Mouse (Mus musculus) intestine, embryonic 16.5 days (tissue): Measurements from ENCODE around the gene Tceal3. TPM values are rescaled to one million over a fixed set of nuclear protein-coding genes. Genes with fewer than 3 reads are reported as not detected.
"Not testable (repeated sequence)": the region's sequence is repeated elsewhere in the genome, so short reads cannot be mapped to it uniquely, and the experiment has no call there.

ENCODE experiments used
- ATAC-seq: fragments of 200-750 bp; cut with Nextera tagmentation; 2 replicates; pipeline ENCODE4 v1.8.0; 2017; ENCODE audit warnings: moderate TSS enrichment, moderate library complexity
- H3K27ac ChIP-seq: fragments of 300-500 bp; sonication (generic); 2 replicates; pipeline ENCODE4 v1.5.1; 2014; ENCODE audit warnings: mild to moderate bottlenecking, low read length
- H3K27me3 ChIP-seq: fragments of 300-500 bp; sonication (generic); replicated peaks from 2 replicates; pipeline ENCODE4 v1.6.1; 2014; ENCODE audit warnings: low read length, control low read depth, mixed read lengths; ENCODE audit not compliant: control insufficient read depth, insufficient read depth
- H3K36me3 ChIP-seq: fragments of 300-500 bp; sonication (generic); 2 replicates; pipeline ENCODE4 v1.6.1; 2014; ENCODE audit warnings: low read length, control low read depth; ENCODE audit not compliant: control insufficient read depth, insufficient read depth
- H3K4me1 ChIP-seq: fragments of 300-500 bp; sonication (generic); 2 replicates; pipeline ENCODE4 v1.6.1; 2014; ENCODE audit warnings: low read length, control low read depth, mixed read lengths; ENCODE audit not compliant: control insufficient read depth, insufficient read depth
- H3K4me2 ChIP-seq: fragments of 300-500 bp; sonication (generic); 2 replicates; pipeline ENCODE4 v1.6.1; 2014; ENCODE audit warnings: low read depth, low read length, control low read depth
- H3K4me3 ChIP-seq: fragments of 300-500 bp; sonication (generic); 2 replicates; pipeline ENCODE4 v1.5.1; 2014; ENCODE audit warnings: mild to moderate bottlenecking, low read length
- H3K9ac ChIP-seq: fragments of 300-500 bp; sonication (generic); 2 replicates; pipeline ENCODE4 v1.6.1; 2014; ENCODE audit warnings: low read depth, low read length
- H3K9me3 ChIP-seq: fragments of 300-500 bp; sonication (generic); 2 replicates; pipeline ENCODE4 v1.6.1; 2016; ENCODE audit warnings: low read length, control low read depth; ENCODE audit not compliant: control insufficient read depth
- WGBS: fragments of 180-500 bp; shearing (Covaris S2); extraction: QIAGEN DNeasy Blood & Tissue Kit; methylation state at CpG from one replicate; pipeline ENCODE4 v1.1.7; 2014; 5-methylcytosine and 5-hydroxymethylcytosine counted together
- polyA plus RNA-seq: library from polyadenylated mRNA; unstranded; fragments of >200 nt; fragmentation: Nextera tagmentation; extraction: Ambion mirVana; gene quantifications from 2 replicates; pipeline ENCODE4 v1.2.1, GENCODE M21; 2015

Tceal3 gene
- polyA plus RNA-seq, 1 experiment from 2014 or later = 5.9 TPM

DNA sequence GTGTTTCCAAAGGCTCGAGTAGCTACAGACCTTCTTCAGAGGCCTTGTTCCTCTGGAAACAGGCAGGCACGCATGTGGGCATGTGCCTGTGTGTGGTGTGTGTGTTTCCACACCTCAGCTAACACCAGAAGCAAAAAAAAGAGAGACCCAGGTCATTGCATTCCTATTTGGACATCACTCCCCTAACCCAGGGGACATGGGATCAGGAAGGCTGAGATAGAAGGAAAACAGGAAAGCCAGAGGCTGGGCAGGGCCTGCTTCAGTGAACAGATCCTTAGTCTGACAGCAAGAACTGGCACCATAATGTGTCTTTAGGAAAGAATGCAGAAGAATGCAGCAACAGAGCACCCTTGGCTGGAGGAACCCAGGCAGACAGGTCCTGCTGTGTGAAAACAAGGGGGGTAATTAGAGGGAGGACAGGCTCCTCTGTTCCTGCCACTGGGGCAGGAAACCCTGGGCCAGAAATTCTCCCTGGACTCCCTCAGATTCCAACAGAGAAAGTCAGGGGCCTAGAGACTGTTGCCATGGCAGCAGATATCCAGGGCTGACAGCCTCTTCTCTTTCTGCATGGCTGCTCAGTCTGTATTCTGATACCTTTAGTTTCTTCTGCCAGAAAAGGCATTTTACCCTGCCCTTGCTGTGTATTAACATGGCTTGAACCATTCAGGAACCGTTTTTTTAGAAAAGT lies 101.1 kb downstream of the Tceal3 start:
- not testable (repeated sequence) for H3K27ac ChIP-seq, H3K36me3 ChIP-seq, H3K9me3 ChIP-seq, H3K4me2 ChIP-seq, H3K27me3 ChIP-seq, H3K4me1 ChIP-seq, H3K4me3 ChIP-seq, ATAC-seq, H3K9ac ChIP-seq
- WGBS = 66% methylated on average over 3 of the region's 3 CpGs

DNA sequence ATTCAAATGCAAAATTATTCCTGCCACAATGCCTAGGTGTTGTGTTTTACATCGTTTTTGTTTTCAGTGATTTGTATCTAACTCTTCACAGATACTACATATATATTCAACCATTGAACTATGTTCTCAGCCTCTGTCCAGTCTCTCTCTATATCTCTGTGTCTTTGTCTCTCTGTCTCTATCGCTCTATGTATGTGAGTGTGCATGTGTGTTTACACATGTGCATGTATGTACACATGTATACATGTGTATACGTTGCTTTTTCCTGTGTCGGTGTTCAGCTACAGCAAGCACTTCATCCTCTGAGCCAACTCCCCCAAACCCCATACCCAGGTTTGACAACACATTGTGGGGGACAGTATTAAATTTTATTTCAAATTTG lies 101.6 kb downstream of the Tceal3 start:
- 83% methylated on average over 4 of the region's 4 CpGs for WGBS
- H3K9ac ChIP-seq = no peak overlapping the region
- H3K36me3 ChIP-seq = no peaks in the 10 kb centered on the region
- ATAC-seq = no peak
- no peaks in the 10 kb centered on the region for H3K27me3 ChIP-seq
- no peak overlapping the region for H3K4me3 ChIP-seq
- H3K27ac ChIP-seq = no peak overlapping the region
- no peaks in the 10 kb centered on the region for H3K9me3 ChIP-seq
- H3K4me2 ChIP-seq = no peak overlapping the region
- no peaks in the 10 kb centered on the region for H3K4me1 ChIP-seq

DNA sequence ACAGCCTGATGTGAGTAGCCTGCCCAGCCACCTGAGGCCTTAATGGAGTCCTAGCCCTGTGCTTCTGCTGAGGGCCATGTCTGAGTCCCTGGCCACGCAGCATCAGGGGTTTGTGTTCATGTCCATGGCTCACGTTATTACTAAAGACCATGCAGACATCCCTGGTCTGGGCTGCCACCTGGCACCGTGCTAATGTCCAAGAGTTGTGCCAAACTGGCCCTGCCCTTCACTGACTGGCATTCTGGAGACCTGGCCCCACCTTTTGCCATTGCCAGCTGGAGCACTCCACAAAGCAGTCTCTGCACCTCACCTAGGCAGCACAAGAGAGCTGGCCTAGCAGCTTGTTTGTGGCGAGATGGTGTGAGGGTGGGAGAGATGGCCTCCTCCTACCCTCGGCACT lies 102.6 kb downstream of the Tceal3 start:
- ATAC-seq = no peak
- no peak overlapping the region for H3K4me3 ChIP-seq
- H3K36me3 ChIP-seq = no peaks in the 10 kb centered on the region
- H3K27ac ChIP-seq = no peak overlapping the region
- no peak overlapping the region for H3K9ac ChIP-seq
- no peaks in the 10 kb centered on the region for H3K27me3 ChIP-seq
- H3K4me1 ChIP-seq = no peaks in the 10 kb centered on the region
- H3K4me2 ChIP-seq = no peak overlapping the region
- WGBS = 82% methylated on average over 5 of the region's 5 CpGs
- H3K9me3 ChIP-seq = no peaks in the 10 kb centered on the region

DNA sequence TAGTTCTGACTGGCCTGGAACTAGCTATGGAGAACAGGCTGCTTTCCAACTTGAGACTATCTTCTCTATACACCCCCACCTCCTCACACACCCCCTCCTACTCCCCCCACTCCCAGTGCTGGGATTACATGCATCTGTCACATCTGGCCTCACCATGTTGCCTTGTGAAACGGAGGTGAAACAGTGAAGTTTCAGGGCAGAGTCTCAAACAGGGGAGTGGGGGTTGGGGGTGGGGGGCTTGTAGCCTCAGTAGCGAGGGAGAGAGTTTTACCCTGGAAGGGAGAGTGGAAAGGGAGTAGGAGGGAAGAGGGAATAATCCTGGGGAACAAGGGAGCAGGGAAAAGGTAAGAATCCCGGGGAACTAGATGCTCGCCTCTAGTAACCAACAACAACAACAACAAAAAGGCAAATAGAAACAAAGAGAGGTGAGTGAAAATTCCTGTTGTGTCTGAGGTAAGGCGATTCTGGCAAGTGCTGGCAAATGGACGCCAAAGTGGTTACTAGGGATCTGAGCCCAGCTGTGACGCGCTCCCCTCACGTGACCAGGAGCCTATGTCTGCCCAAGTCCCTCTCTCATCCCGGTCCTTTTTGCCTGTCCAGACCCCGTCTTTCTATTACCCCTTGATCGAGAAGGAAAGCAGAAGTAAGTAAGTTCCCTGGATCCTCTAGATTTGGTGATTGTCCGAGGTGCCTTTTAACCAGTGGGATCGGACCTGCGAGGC lies 117.0 kb downstream of the Tceal3 start, which contains the start of gene Tceal1:
TSS of gene Tceal1 (plus strand) at position 537 of the 722 bp plus-strand sequence.
- Histone ChIP-seq H3K4me1 (no peaks in the 10 kb centered on the region), H3K9ac (peak within 1 kb of the TSS; percentile 72), H3K36me3 (no peaks in the 10 kb centered on the region), H3K9me3 (no peaks in the 10 kb centered on the region), H3K27me3 (no peaks in the 10 kb centered on the region), H3K4me2 (peak within 1 kb of the TSS; percentile 59), H3K27ac (peak within 1 kb of the TSS; percentile 65), H3K4me3 (peak within 1 kb of the TSS; percentile 56)
- whole genome bisulfite sequencing = 17% methylated on average over 15 of the region's 15 CpGs
- peak; percentile 93 for ATAC-seq

DNA sequence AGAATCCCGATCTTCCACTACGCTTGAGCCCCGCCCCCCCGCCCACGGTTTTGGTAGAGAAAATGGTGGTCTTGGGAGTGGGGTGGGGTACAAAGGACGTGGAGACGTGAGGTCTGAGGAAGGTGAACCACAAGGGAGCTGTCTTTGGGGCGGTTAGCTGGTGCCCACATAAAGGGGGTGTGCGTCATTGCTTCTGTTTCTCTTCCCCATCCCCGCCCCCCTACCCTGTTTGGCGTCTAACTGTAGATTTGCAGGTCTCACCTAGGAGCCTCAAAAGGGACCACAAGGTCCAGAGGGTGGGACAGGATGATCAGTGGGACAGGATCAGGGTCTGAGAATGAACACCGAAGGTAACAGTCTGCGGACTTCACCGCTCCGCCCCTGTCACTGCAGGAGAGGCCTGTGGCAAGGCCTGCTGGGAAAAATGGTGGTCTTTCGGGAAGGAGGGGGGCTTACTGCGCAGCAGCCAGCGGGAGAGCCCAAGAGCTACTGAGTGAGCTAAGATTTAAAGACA lies 117.6 kb downstream of the Tceal3 start:
- peak; percentile 90 for ATAC-seq
- no peaks in the 10 kb centered on the region for H3K9me3 ChIP-seq
- peak overlapping the region; percentile 56 for H3K4me3 ChIP-seq
- peak overlapping the region; percentile 59 for H3K4me2 ChIP-seq
- peak overlapping the region; percentile 72 for H3K9ac ChIP-seq
- no peaks in the 10 kb centered on the region for H3K27me3 ChIP-seq
- WGBS = 7% methylated on average over 17 of the region's 18 CpGs
- no peaks in the 10 kb centered on the region for H3K36me3 ChIP-seq
- H3K4me1 ChIP-seq = no peaks in the 10 kb centered on the region
- peak overlapping the region; percentile 65 for H3K27ac ChIP-seq

DNA sequence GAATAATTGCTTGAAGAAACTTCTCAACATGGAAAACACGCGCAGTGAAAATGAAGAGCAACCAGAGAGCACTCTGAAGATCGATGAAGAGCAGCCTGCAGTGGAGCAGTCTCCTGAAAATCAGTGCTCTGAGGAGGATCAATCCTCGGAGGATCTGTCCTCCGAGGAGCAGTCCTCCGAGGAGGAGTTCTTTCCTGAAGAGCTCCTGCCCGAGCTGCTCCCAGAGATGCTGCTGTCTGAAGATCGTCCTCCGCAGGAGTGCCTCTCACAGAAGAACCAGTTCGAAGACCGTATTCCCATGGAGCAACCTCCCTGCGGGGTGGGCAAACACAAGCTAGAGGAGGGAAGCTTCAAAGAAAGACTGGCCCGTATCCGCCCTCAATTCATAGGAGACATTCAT lies 118.1 kb downstream of the Tceal3 start:
- 33% methylated on average over 14 of the region's 14 CpGs for WGBS

DNA sequence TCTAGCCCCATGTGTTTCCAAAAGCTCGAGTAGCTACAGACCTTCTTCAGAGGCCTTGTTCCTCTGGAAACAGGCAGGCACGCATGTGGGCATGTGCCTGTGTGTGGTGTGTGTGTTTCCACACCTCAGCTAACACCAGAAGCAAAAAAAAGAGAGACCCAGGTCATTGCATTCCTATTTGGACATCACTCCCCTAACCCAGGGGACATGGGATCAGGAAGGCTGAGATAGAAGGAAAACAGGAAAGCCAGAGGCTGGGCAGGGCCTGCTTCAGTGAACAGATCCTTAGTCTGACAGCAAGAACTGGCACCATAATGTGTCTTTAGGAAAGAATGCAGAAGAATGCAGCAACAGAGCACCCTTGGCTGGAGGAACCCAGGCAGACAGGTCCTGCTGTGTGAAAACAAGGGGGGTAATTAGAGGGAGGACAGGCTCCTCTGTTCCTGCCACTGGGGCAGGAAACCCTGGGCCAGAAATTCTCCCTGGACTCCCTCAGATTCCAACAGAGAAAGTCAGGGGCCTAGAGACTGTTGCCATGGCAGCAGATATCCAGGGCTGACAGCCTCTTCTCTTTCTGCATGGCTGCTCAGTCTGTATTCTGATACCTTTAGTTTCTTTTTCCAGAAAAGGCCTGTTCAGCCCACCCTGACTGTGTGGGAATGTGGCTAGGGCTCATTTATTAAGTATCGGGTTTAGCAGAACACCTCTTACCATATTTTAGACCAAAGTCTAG lies 124.3 kb downstream of the Tceal3 start:
- not testable (repeated sequence) for ATAC-seq, H3K36me3 ChIP-seq, H3K4me1 ChIP-seq, H3K9me3 ChIP-seq, H3K27me3 ChIP-seq, H3K27ac ChIP-seq, H3K9ac ChIP-seq, H3K4me3 ChIP-seq, H3K4me2 ChIP-seq
- WGBS = 40% methylated on average over 3 of the region's 3 CpGs

More for the DNA sequence above, 118.1 kb downstream of the Tceal3 start:
- Histone ChIP-seq H3K9me3 (no peaks in the 10 kb centered on the region), H3K27ac (peak overlapping the region; percentile 65), H3K4me3 (peak overlapping the region; percentile 56), H3K27me3 (no peaks in the 10 kb centered on the region), H3K9ac (peak overlapping the region; percentile 72), H3K4me2 (peak overlapping the region; percentile 59), H3K36me3 (no peaks in the 10 kb centered on the region), H3K4me1 (no peaks in the 10 kb centered on the region)
- ATAC-seq = peak; percentile 43; the same call in 1 of the 2 replicates
